Mouse (Mus musculus) intestine, embryonic 14.5 days (tissue): Measurements from ENCODE around the gene B3gnt3. TPM values are rescaled to one million over a fixed set of nuclear protein-coding genes. Genes with fewer than 3 reads are reported as not detected.

Experiments used
- ATAC-seq: fragments of 200-750 bp; cut with Nextera tagmentation; replicated peaks from 2 replicates; pipeline ENCODE4 v1.8.0; 2017; ENCODE audit warnings: low read depth, moderate number of reproducible peaks, moderate TSS enrichment, moderate library complexity; ENCODE audit not compliant: low FRiP score, low TSS enrichment
- DNase-seq: peaks from one replicate; pipeline ENCODE4 v3.0.0-alpha.2; 2018; ENCODE audit warnings: low spot score
- H3K27ac ChIP-seq: fragments of 300-500 bp; sonication (generic); 2 replicates; pipeline ENCODE4 v1.5.1; 2014; ENCODE audit warnings: low read depth, mild to moderate bottlenecking, control low read depth
- H3K27me3 ChIP-seq: fragments of 300-500 bp; sonication (generic); replicated peaks from 2 replicates; pipeline ENCODE4 v1.6.1; 2014; ENCODE audit warnings: low read length, control low read depth; ENCODE audit not compliant: control insufficient read depth, insufficient read depth
- H3K36me3 ChIP-seq: fragments of 300-500 bp; sonication (generic); 2 replicates; pipeline ENCODE4 v1.6.1; 2014; ENCODE audit warnings: low read length, control low read depth; ENCODE audit not compliant: control insufficient read depth, insufficient read depth
- H3K4me1 ChIP-seq: fragments of 300-500 bp; sonication (generic); replicated peaks from 2 replicates; pipeline ENCODE4 v1.6.1; 2014; ENCODE audit warnings: low read length, control low read depth, mixed read lengths; ENCODE audit not compliant: control insufficient read depth, insufficient read depth
- H3K4me2 ChIP-seq: fragments of 300-500 bp; sonication (generic); 2 replicates; pipeline ENCODE4 v1.6.1; 2014; ENCODE audit warnings: low read length
- H3K4me3 ChIP-seq: fragments of 300-500 bp; sonication (generic); 2 replicates; pipeline ENCODE4 v1.5.1; 2014; ENCODE audit warnings: low read depth, low read length, control low read depth, mixed read lengths
- H3K9ac ChIP-seq: fragments of 300-500 bp; sonication (generic); 2 replicates; pipeline ENCODE4 v1.6.1; 2014; ENCODE audit warnings: mild to moderate bottlenecking, low read length
- H3K9me3 ChIP-seq: fragments of 300-500 bp; sonication (generic); 2 replicates; pipeline ENCODE4 v1.6.1; 2016; ENCODE audit warnings: low read length, control low read depth; ENCODE audit not compliant: control insufficient read depth
- WGBS: fragments of 180-500 bp; shearing (Covaris S2); extraction: QIAGEN DNeasy Blood & Tissue Kit; methylation state at CpG from one replicate; pipeline ENCODE4 v1.1.7; 2014; 5-methylcytosine and 5-hydroxymethylcytosine counted together
- polyA plus RNA-seq: library from polyadenylated mRNA; unstranded; fragments of >200 nt; fragmentation: Nextera tagmentation; extraction: Ambion mirVana; gene quantifications from 2 replicates; pipeline ENCODE4 v1.2.1, GENCODE M21; 2014

Gene B3gnt3
- polyA plus RNA-seq, 1 experiment from 2014 or later = 8.4 TPM

GRCm38 (mm10) chr8:71731652-71732230 lies 30.2 kb upstream of the B3gnt3 start:
- no peak for DNase-seq
- Histone ChIP-seq H3K4me3 (no peak overlapping the region), H3K27me3 (no peaks in the 10 kb centered on the region), H3K4me1 (no peaks in the 10 kb centered on the region), H3K9me3 (no peaks in the 10 kb centered on the region), H3K27ac (no peak overlapping the region), H3K9ac (no peak overlapping the region), H3K36me3 (no peaks in the 10 kb centered on the region), H3K4me2 (no peak overlapping the region)
- ATAC-seq = no peak
- WGBS = 57% methylated on average over 3 of the region's 3 CpGs

DNA sequence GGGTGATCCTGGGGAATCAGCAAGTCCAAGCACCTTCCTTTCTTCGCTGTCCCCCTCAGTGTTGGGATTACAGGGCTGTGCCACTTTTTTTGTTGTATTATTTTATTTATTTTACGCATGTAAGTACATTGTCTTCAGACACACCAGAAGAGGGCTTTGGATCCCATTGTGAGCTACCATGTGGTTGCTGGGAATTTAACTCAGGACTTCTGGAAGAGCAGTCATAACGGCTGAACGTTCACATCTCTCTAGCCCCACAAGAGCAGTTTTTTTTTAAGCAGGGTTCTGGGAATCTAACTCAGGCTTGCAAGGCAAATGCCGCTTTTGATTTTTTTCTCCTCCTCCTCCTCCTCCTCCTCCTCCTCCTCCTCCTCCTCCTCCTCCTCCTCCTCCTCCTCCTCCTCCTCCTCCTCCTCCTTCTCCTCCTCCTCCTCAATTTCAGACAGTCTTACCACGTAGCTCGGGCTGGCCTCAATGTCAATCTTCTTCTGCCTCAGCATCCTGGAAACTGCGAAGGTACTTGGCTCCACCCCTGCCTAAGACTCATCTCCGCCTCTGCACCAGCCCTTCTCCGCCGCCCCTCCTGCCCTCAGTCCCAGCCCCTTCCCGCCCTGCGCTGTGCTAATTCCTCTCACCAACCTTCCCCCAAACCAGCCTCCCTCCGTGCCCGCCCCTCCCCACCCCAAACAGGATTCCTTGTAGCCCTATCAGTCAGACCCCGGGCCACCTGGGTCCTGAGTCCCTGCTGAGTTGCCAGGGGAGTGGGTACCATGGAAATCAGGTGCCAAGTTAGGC lies 27.4 kb upstream of the B3gnt3 start:
- Histone ChIP-seq H3K9me3 (no peaks in the 10 kb centered on the region), H3K4me2 (peak overlapping the region; percentile 52), H3K27ac (no peak overlapping the region), H3K36me3 (no peaks in the 10 kb centered on the region), H3K27me3 (peaks cover 3% of the 10 kb centered on the region; the same call in 1 of the 2 replicates), H3K4me3 (no peak overlapping the region), H3K9ac (peak overlapping the region; percentile 2; the same call in 1 of the 2 replicates), H3K4me1 (no peaks in the 10 kb centered on the region)
- ATAC-seq (no peak), DNase-seq (no peak)
- 3% methylated on average over 16 of the region's 16 CpGs for WGBS

- Histone ChIP-seq H3K9me3 (no peaks in the 10 kb centered on the region), H3K27ac (no peak overlapping the region), H3K4me3 (peak overlapping the region; percentile 12; the same call in 1 of the 2 replicates), H3K9ac (peak overlapping the region; percentile 2; the same call in 1 of the 2 replicates), H3K27me3 (peaks cover 3% of the 10 kb centered on the region; the same call in 1 of the 2 replicates), H3K4me2 (peak overlapping the region; percentile 52), H3K4me1 (no peaks in the 10 kb centered on the region), H3K36me3 (no peaks in the 10 kb centered on the region)
- ATAC-seq = no peak
- peak; percentile 65 for DNase-seq
- WGBS = 6% methylated on average over 20 of the region's 21 CpGs
Observed at GRCm38 (mm10) chr8:71728240-71728785, 26.7 kb upstream of the B3gnt3 start.

DNA sequence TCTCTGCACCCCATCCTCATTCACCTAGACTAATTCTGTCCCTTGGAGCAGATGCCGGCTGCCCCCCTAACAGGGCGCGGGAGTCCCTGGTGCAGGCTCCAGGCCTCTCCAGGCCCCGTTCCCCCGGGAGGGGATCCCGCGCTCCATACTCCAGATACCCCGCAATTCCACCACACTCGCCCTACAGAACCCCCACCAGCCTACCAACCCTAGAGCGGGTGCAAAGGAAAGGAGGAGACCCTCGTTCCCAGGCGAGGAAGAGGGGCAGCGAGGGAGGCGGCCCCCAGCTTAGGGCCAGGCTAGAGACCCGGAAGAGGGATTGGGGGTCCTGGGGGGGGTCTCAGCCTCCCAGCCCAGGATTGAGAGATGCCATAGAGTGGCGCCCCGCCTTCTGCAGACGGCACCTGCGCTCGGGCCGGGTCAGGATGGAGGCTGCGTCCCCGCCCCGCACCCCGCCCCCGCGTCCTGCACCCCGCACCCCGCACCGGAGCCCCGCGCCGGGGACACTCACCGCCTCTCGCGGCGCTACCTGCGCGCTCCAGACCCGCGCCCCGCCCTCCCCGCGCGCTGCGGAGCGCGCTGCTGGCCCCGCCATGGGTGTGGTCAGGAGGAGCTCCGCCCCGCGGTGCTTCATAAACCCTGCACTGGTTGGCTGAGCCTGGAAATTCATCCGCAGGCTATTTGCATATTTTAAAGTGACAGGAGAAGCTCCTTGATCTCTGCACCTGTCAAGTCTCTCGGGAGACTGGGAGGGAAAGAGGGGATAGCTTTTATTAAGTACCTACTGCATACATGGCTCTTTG lies 23.7 kb upstream of the B3gnt3 start, which contains the start of gene Fcho1:
Gene Fcho1 (minus strand): TSS at position 595 of the 803 bp plus-strand sequence.
- no peaks in the 10 kb centered on the region for H3K4me1 ChIP-seq
- H3K27me3 ChIP-seq = peaks cover 3% of the 10 kb centered on the region; the same call in 1 of the 2 replicates
- WGBS = under 1% methylated on average over 45 of the region's 54 CpGs
- H3K36me3 ChIP-seq = no peaks in the 10 kb centered on the region
- H3K9me3 ChIP-seq = no peaks in the 10 kb centered on the region
- peak; percentile 78 for ATAC-seq
- peak within 1 kb of the TSS; percentile 47 for H3K4me3 ChIP-seq
- peak within 1 kb of the TSS; percentile 53 for H3K9ac ChIP-seq
- DNase-seq = peak; percentile 84
- H3K27ac ChIP-seq = no peak within 1 kb of the TSS
- H3K4me2 ChIP-seq = peak within 1 kb of the TSS; percentile 69

GRCm38 (mm10) chr8:71724389-71724788 lies 22.8 kb upstream of the B3gnt3 start:
- Histone ChIP-seq H3K9ac (no peak overlapping the region), H3K4me3 (no peak overlapping the region), H3K27me3 (peaks cover 3% of the 10 kb centered on the region; the same call in 1 of the 2 replicates), H3K27ac (no peak overlapping the region), H3K9me3 (no peaks in the 10 kb centered on the region), H3K4me2 (no peak overlapping the region), H3K4me1 (no peaks in the 10 kb centered on the region), H3K36me3 (no peaks in the 10 kb centered on the region)
- WGBS = 64% methylated on average over 4 of the region's 4 CpGs
- no peak for DNase-seq
- ATAC-seq = no peak

GRCm38 (mm10) chr8:71723047-71723551 lies 21.5 kb upstream of the B3gnt3 start:
- Histone ChIP-seq H3K27ac (no peak overlapping the region), H3K4me2 (no peak overlapping the region), H3K9ac (no peak overlapping the region), H3K27me3 (peaks cover 3% of the 10 kb centered on the region; the same call in 1 of the 2 replicates), H3K4me1 (no peaks in the 10 kb centered on the region), H3K36me3 (no peaks in the 10 kb centered on the region), H3K9me3 (no peaks in the 10 kb centered on the region), H3K4me3 (no peak overlapping the region)
- DNase-seq (no peak), ATAC-seq (no peak)
- 60% methylated on average over 14 of the region's 14 CpGs for WGBS

- Histone ChIP-seq H3K4me1 (no peaks in the 10 kb centered on the region), H3K4me2 (no peak overlapping the region), H3K27me3 (peaks cover 3% of the 10 kb centered on the region; the same call in 1 of the 2 replicates), H3K36me3 (no peaks in the 10 kb centered on the region), H3K4me3 (no peak overlapping the region), H3K9ac (no peak overlapping the region), H3K27ac (no peak overlapping the region), H3K9me3 (no peaks in the 10 kb centered on the region)
- 33% methylated on average over 7 of the region's 7 CpGs for WGBS
- ATAC-seq = 0 out of 2 replicates have a peak, but pooled peaks have one; percentile 30
- DNase-seq = no peak
Observed at GRCm38 (mm10) chr8:71719928-71720457, 18.4 kb upstream of the B3gnt3 start.

- no peak overlapping the region for H3K9ac ChIP-seq
- no peak overlapping the region for H3K4me2 ChIP-seq
- 70% methylated on average over 4 of the region's 4 CpGs for WGBS
- H3K36me3 ChIP-seq = no peaks in the 10 kb centered on the region
- H3K4me3 ChIP-seq = no peak overlapping the region
- no peaks in the 10 kb centered on the region for H3K9me3 ChIP-seq
- no peak for ATAC-seq
- H3K27me3 ChIP-seq = no peaks in the 10 kb centered on the region
- H3K27ac ChIP-seq = no peak overlapping the region
- no peak for DNase-seq
- no peaks in the 10 kb centered on the region for H3K4me1 ChIP-seq
Observed at GRCm38 (mm10) chr8:71719218-71719617, 17.6 kb upstream of the B3gnt3 start.
